Mouse (Mus musculus) CH12.LX (cell line): Measurements from ENCODE around the gene Rfxank.

ENCODE experiments used
- CTCF ChIP-seq, 2 experiments: IDR thresholded peaks in 1 of 2; conservative IDR thresholded peaks in 1 of 2; 2 replicates each; pipeline ENCODE4 v1.5.1; 2011 to 2012; ENCODE audit warnings: low read depth in 2 of 2, low read length in 2 of 2, improper control_type of control experiment in 1 of 2, inconsistent platforms in 1 of 2, mild to moderate bottlenecking in 1 of 2, moderate library complexity in 1 of 2
- EP300 ChIP-seq: IDR thresholded peaks from 2 replicates; pipeline ENCODE4 v1.6.1; 2011; ENCODE audit warnings: low read length, improper control_type of control experiment
- MAZ ChIP-seq: IDR thresholded peaks from 2 replicates; pipeline ENCODE4 v1.6.1; 2012; ENCODE audit warnings: low read depth, mild to moderate bottlenecking, inconsistent platforms, low read length, improper control_type of control experiment, moderate library complexity
- POLR2A ChIP-seq: IDR thresholded peaks from 2 replicates; pipeline ENCODE4 v1.6.1; 2011; ENCODE audit warnings: low read depth, mild to moderate bottlenecking, improper control_type of control experiment, low read length

DNA sequence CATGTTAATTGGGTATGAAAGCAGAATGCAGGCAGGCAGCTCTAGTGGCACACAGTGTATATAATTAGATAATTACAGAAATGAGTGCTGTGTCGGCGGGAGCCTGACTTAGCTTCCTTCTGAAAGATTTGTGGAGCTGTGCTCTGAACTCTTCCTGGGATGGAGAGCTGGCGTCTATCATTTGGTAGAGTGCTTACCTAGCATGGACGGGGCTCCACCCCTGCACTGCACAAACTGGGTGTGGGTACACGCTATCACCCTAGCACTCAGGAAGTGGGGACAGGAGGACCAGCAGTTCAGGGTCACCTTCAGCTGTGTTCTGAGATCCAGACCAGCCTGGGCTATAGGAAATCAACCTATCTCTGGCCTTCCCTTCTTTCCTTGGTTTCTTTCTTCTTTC lies 34.4 kb upstream of the Rfxank start:
- no peak for TF ChIP-seq CTCF (conservative IDR thresholded peaks at IDR 0.05 in 1 of 2, IDR thresholded peaks at IDR 0.05 in 1 of 2; ENCODE audit: low read depth in 2 of 2, low read length in 2 of 2)
- no peak for TF ChIP-seq EP300
- TF ChIP-seq POLR2A, result no peak
- no peak for TF ChIP-seq MAZ
